Mouse (Mus musculus): Measurements from ENCODE around the gene Gprasp2.

DNA sequence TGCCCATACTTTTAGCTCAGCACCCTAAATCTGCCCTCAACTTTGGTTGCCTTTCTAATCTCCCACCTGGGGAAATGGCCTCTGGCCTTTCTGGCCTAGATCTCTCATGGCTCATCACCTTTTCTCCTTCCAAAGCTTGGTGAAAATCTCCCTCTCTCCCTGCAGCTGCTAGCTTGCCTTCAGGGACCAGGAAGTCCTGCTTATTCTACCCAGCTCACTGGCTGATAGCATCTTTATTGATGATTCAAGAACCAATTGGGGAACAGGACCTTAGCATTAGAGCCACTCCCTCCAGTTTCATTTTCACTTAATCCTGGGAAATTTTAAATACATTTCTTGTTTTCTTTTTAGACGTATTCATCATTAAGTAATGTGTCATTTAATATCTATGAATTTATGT lies 37.8 kb downstream of the Gprasp2 start:
- no peak for TF ChIP-seq CTCF (IDR thresholded peaks at IDR 0.05; ENCODE audit: low read depth)
- TF ChIP-seq EP300 (IDR thresholded peaks at IDR 0.05; ENCODE audit: low read depth): no peak
